ENCODE assay signal across 22 mouse cellular contexts in genomic region chr3:85634389-85635125, GRCm38 (mm10).
DNase-seq lines count a peak whose midpoint lies in the region; ATAC-seq and TF ChIP-seq lines count a peak whose summit lies in the region.
"Had no signal": no experiment of that assay in that cellular context is flagged by ENCODE, and none has a peak within 500 bp of the region (broad histone marks: within the 10 kb centered on the region; RNA-seq: fewer than 3 reads in every experiment).

No protein-coding gene starts in this region.

- no peak for TF ChIP-seq EP300 in stomach, postnatal 0 days (optimal IDR thresholded peaks at IDR 0.05)

- peaks cover 18% of the 10 kb centered on the region for H3K4me1 ChIP-seq in heart, embryonic 16.5 days (ENCODE audit: control insufficient read depth, insufficient read depth, low read length)
- no peaks in the 10 kb centered on the region for H3K4me1 ChIP-seq in stomach, postnatal 0 days (replicated peaks; ENCODE audit: control insufficient read depth, insufficient read depth)
- H3K4me1 ChIP-seq in intestine, embryonic 15.5 days (replicated peaks) = no peaks in the 10 kb centered on the region; the same call in 1 of the 2 replicates
- H3K4me1 ChIP-seq: embryonic facial prominence, embryonic 12.5 days; hindbrain, embryonic 15.5 days; liver, embryonic 12.5 days; lung, embryonic 15.5 days; midbrain, embryonic 12.5 days; neural tube, embryonic 15.5 days had no signal

- no peaks in the 10 kb centered on the region for H3K9me3 ChIP-seq in heart, embryonic 16.5 days (replicated peaks; ENCODE audit: control insufficient read depth, low read length)
- H3K9me3 ChIP-seq in stomach, postnatal 0 days (ENCODE audit: control insufficient read depth, low read length) = no peaks in the 10 kb centered on the region
- no peaks in the 10 kb centered on the region for H3K9me3 ChIP-seq in intestine, embryonic 15.5 days
- H3K9me3 ChIP-seq: embryonic facial prominence, embryonic 12.5 days; G1E; hindbrain, embryonic 15.5 days; liver, embryonic 12.5 days; lung, embryonic 15.5 days; midbrain, embryonic 12.5 days; neural tube, embryonic 15.5 days had no signal

- H3K4me2 ChIP-seq in heart, embryonic 16.5 days (ENCODE audit: low read depth, low read length) = no peak overlapping the region
- no peak overlapping the region for H3K4me2 ChIP-seq in stomach, postnatal 0 days (replicated peaks; ENCODE audit: low read depth)
- H3K4me2 ChIP-seq in intestine, embryonic 15.5 days (replicated peaks) = no peak overlapping the region
- H3K4me2 ChIP-seq: embryonic facial prominence, embryonic 12.5 days; hindbrain, embryonic 15.5 days; liver, embryonic 12.5 days; lung, embryonic 15.5 days; midbrain, embryonic 12.5 days; neural tube, embryonic 15.5 days had no signal

- no peak for ATAC-seq in heart, embryonic 16.5 days (replicated peaks; ENCODE audit: extremely low read depth, insufficient read depth, low FRiP score)
- ATAC-seq in stomach, postnatal 0 days (ENCODE audit: low FRiP score, low TSS enrichment) = no peak
- ATAC-seq in intestine, embryonic 15.5 days = no peak
- ATAC-seq: CD4-positive, CD25-positive, alpha-beta regulatory T cell, adult 4 months; liver, embryonic 12.5 days had no signal

- H3K27ac ChIP-seq in heart, embryonic 16.5 days (ENCODE audit: low read length) = 0 out of 2 replicates have a peak overlapping the region, but pooled peaks have one; percentile 26
- peak overlapping the region; percentile 54 for H3K27ac ChIP-seq in left cerebral cortex, adult 2 months
- H3K27ac ChIP-seq in stomach, postnatal 0 days (replicated peaks) = peak overlapping the region; percentile 71
- H3K27ac ChIP-seq in intestine, embryonic 15.5 days = no peak overlapping the region
- H3K27ac ChIP-seq: embryonic facial prominence, embryonic 12.5 days; heart, adult 2 months; hindbrain, embryonic 15.5 days; liver, embryonic 12.5 days; lung, embryonic 15.5 days; macrophage; midbrain, embryonic 12.5 days; neural tube, embryonic 15.5 days had no signal

- TF ChIP-seq CTCF in left cerebral cortex, adult 2 months (IDR thresholded peaks at IDR 0.05) = no peak
- no peak for TF ChIP-seq CTCF in brain, embryonic 14.5 days (IDR thresholded peaks at IDR 0.05; ENCODE audit: borderline replicate concordance, extremely low read depth, insufficient read depth, insufficient read length)
- TF ChIP-seq CTCF in stomach, postnatal 0 days (IDR thresholded peaks at IDR 0.05; ENCODE audit: low read depth) = no peak

- H3K27me3 ChIP-seq in heart, embryonic 16.5 days (ENCODE audit: control insufficient read depth, insufficient read depth, low read length) = no peaks in the 10 kb centered on the region
- no peaks in the 10 kb centered on the region for H3K27me3 ChIP-seq in stomach, postnatal 0 days (ENCODE audit: control insufficient read depth, insufficient read depth, low read length)
- H3K27me3 ChIP-seq in intestine, embryonic 15.5 days (replicated peaks) = no peaks in the 10 kb centered on the region
- H3K27me3 ChIP-seq: embryonic facial prominence, embryonic 12.5 days; hindbrain, embryonic 15.5 days; liver, embryonic 12.5 days; lung, embryonic 15.5 days; midbrain, embryonic 12.5 days; neural tube, embryonic 15.5 days had no signal

- no peaks in the 10 kb centered on the region for H3K36me3 ChIP-seq in heart, embryonic 16.5 days (ENCODE audit: control insufficient read depth, insufficient read depth)
- H3K36me3 ChIP-seq in stomach, postnatal 0 days (ENCODE audit: control insufficient read depth, insufficient read depth, low read length) = no peaks in the 10 kb centered on the region
- H3K36me3 ChIP-seq in intestine, embryonic 15.5 days = no peaks in the 10 kb centered on the region
- H3K36me3 ChIP-seq: embryonic facial prominence, embryonic 12.5 days; hindbrain, embryonic 15.5 days; lung, embryonic 15.5 days; neural tube, embryonic 15.5 days had no signal

- intact Hi-C loops in left cerebral cortex, adult 2 months (cut with DNase I) = loop anchor here (10.0 kb wide), 2 partner anchors 110 to 270 kb away; no protein-coding TSS in a partner anchor
- intact Hi-C loops in left cerebral cortex, postnatal 10 days (cut with DNase I) = no loop called here

- no peak overlapping the region for H3K4me3 ChIP-seq in heart, embryonic 16.5 days (ENCODE audit: low read length)
- H3K4me3 ChIP-seq in left cerebral cortex, adult 2 months = no peak overlapping the region
- H3K4me3 ChIP-seq in stomach, postnatal 0 days (ENCODE audit: low read depth, low read length) = no peak overlapping the region
- no peak overlapping the region for H3K4me3 ChIP-seq in intestine, embryonic 15.5 days (replicated peaks)
- H3K4me3 ChIP-seq: embryonic facial prominence, embryonic 12.5 days; heart, adult 2 months; hindbrain, embryonic 15.5 days; liver, embryonic 12.5 days; lung, embryonic 15.5 days; midbrain, embryonic 12.5 days; neural tube, embryonic 15.5 days had no signal

- no peak for TF ChIP-seq POLR2A in brain, embryonic 14.5 days (IDR thresholded peaks at IDR 0.05; ENCODE audit: borderline replicate concordance, extremely low read depth, insufficient read depth, insufficient read length, poor library complexity, severe bottlenecking)

- no peak overlapping the region for H3K9ac ChIP-seq in heart, embryonic 16.5 days (ENCODE audit: low read length)
- no peak overlapping the region for H3K9ac ChIP-seq in stomach, postnatal 0 days (ENCODE audit: low read length)
- H3K9ac ChIP-seq in intestine, embryonic 15.5 days = no peak overlapping the region
- H3K9ac ChIP-seq: embryonic facial prominence, embryonic 12.5 days; hindbrain, embryonic 15.5 days; liver, embryonic 12.5 days; lung, embryonic 15.5 days; midbrain, embryonic 12.5 days; neural tube, embryonic 15.5 days had no signal

- WGBS in heart, embryonic 16.5 days = 86% methylated on average over 8 of the region's 8 CpGs
- WGBS in stomach, postnatal 0 days = 45% methylated on average over 8 of the region's 8 CpGs
- 74% methylated on average over 8 of the region's 8 CpGs for WGBS in intestine, embryonic 15.5 days

- DNase-seq in heart, postnatal 4 days = no peak
- DNase-seq in left cerebral cortex, adult 2 months (ENCODE audit: extremely low spot score in 1 of 2, low spot score in 2 of 2) = no peak
- DNase-seq in left cerebral cortex, postnatal 10 days (ENCODE audit: extremely low spot score in 1 of 2, low spot score in 2 of 2) = no peak
- DNase-seq in brain, embryonic 14.5 days (ENCODE audit: low read depth) = peak; percentile 68
- no peak for DNase-seq in stomach, postnatal 0 days (ENCODE audit: low spot score)
- DNase-seq: adrenal gland, adult 8-10 months; gastrocnemius, postnatal 10 days; heart, adult 2 months; kidney, adult 18-20 months; right cerebral cortex, postnatal 4 days; thymus, postnatal 36 days had no signal
